Mouse (Mus musculus) liver, embryonic 13.5 days (tissue): ENCODE measurements at regions not wholly inside any gene's neighbourhood (a gene's known extent, or its start where the extent isn't known, plus 50 kb on each side); places are given as distances from the start of the nearest gene placed in this dataset.

ENCODE experiments used
- ATAC-seq: fragments of 200-750 bp; cut with Nextera tagmentation; 2 replicates; pipeline ENCODE4 v1.8.0; 2017; ENCODE audit warnings: low read depth, mild to moderate bottlenecking, moderate number of reproducible peaks, moderate library complexity
- DNase-seq: peaks from one replicate; pipeline ENCODE4 v3.0.0; 2022
- H3K27ac ChIP-seq: fragments of 300-500 bp; sonication (generic); 2 replicates; pipeline ENCODE4 v1.5.1; 2015; ENCODE audit warnings: moderate library complexity, mild to moderate bottlenecking, inconsistent platforms
- H3K27me3 ChIP-seq: fragments of 300-500 bp; sonication (generic); 2 replicates; pipeline ENCODE4 v1.6.1; 2015; ENCODE audit warnings: mild to moderate bottlenecking, inconsistent platforms
- H3K36me3 ChIP-seq: fragments of 300-500 bp; sonication (generic); 2 replicates; pipeline ENCODE4 v1.6.1; 2015; ENCODE audit warnings: mild to moderate bottlenecking, inconsistent platforms
- H3K4me1 ChIP-seq: fragments of 300-500 bp; sonication (generic); replicated peaks from 2 replicates; pipeline ENCODE4 v1.6.1; 2015; ENCODE audit warnings: inconsistent platforms
- H3K4me2 ChIP-seq: fragments of 300-500 bp; sonication (generic); 2 replicates; pipeline ENCODE4 v1.6.1; 2015; ENCODE audit warnings: inconsistent platforms, mild to moderate bottlenecking, moderate library complexity
- H3K4me3 ChIP-seq: fragments of 300-500 bp; sonication (generic); replicated peaks from 2 replicates; pipeline ENCODE4 v1.5.1; 2015; ENCODE audit warnings: mild to moderate bottlenecking, inconsistent platforms
- H3K9ac ChIP-seq: fragments of 300-500 bp; sonication (generic); 2 replicates; pipeline ENCODE4 v1.6.1; 2015; ENCODE audit warnings: mild to moderate bottlenecking, inconsistent platforms
- H3K9me3 ChIP-seq: fragments of 300-500 bp; sonication (generic); replicated peaks from 2 replicates; pipeline ENCODE4 v1.6.1; 2016; ENCODE audit warnings: inconsistent platforms
- WGBS: fragments of 180-500 bp; shearing (Covaris S2); methylation state at CpG from one replicate; pipeline ENCODE4 v1.1.7; 2015; ENCODE audit not compliant: insufficient replicate concordance; 5-methylcytosine and 5-hydroxymethylcytosine counted together

GRCm38 (mm10) chr11:7434591-7434990 is 220.9 kb upstream of the Igfbp3 start:
- Histone ChIP-seq H3K27ac (no peak overlapping the region), H3K4me2 (no peak overlapping the region), H3K4me3 (no peak overlapping the region), H3K9me3 (no peaks in the 10 kb centered on the region), H3K4me1 (no peaks in the 10 kb centered on the region), H3K36me3 (no peaks in the 10 kb centered on the region), H3K27me3 (no peaks in the 10 kb centered on the region), H3K9ac (no peak overlapping the region)
- ATAC-seq (no peak), DNase-seq (no peak)
- 84% methylated on average over 3 of the region's 3 CpGs for WGBS

- Histone ChIP-seq H3K9ac (no peak overlapping the region), H3K36me3 (no peaks in the 10 kb centered on the region), H3K4me3 (no peak overlapping the region), H3K27me3 (no peaks in the 10 kb centered on the region), H3K4me1 (peaks cover 5% of the 10 kb centered on the region; the same call in 1 of the 2 replicates), H3K4me2 (no peak overlapping the region), H3K9me3 (no peaks in the 10 kb centered on the region), H3K27ac (no peak overlapping the region)
- ATAC-seq, result no peak
- DNase-seq, result no peak
- WGBS, result 64% methylated on average over 4 of the region's 4 CpGs
These were observed 214.0 kb upstream of the Igfbp3 start for GRCm38 (mm10) chr11:7427771-7428170.

GRCm38 (mm10) chr11:7425233-7425632 is 211.5 kb upstream of the Igfbp3 start:
- DNase-seq (no peak), ATAC-seq (no peak)
- no peaks in the 10 kb centered on the region for H3K9me3 ChIP-seq
- H3K36me3 ChIP-seq, result no peaks in the 10 kb centered on the region
- H3K4me1 ChIP-seq, result peaks cover 5% of the 10 kb centered on the region; the same call in 1 of the 2 replicates
- H3K4me3 ChIP-seq, result no peak overlapping the region
- H3K4me2 ChIP-seq, result no peak overlapping the region
- H3K9ac ChIP-seq, result no peak overlapping the region
- no peak overlapping the region for H3K27ac ChIP-seq
- no peaks in the 10 kb centered on the region for H3K27me3 ChIP-seq
- 78% methylated on average over 1 of the region's 1 CpGs for WGBS

GRCm38 (mm10) chr11:7424082-7424471 is 210.4 kb upstream of the Igfbp3 start:
- Histone ChIP-seq H3K4me2 (0 out of 2 replicates have a peak overlapping the region, but pooled peaks have one; percentile 40), H3K36me3 (no peaks in the 10 kb centered on the region), H3K9ac (no peak overlapping the region), H3K4me3 (no peak overlapping the region), H3K9me3 (no peaks in the 10 kb centered on the region), H3K27me3 (no peaks in the 10 kb centered on the region), H3K27ac (0 out of 2 replicates have a peak overlapping the region, but pooled peaks have one; percentile 6), H3K4me1 (peaks cover 5% of the 10 kb centered on the region; the same call in 1 of the 2 replicates)
- WGBS, result 60% methylated on average over 5 of the region's 5 CpGs
- ATAC-seq (no peak), DNase-seq (no peak)

- no peaks in the 10 kb centered on the region for H3K9me3 ChIP-seq
- H3K27me3 ChIP-seq, result no peaks in the 10 kb centered on the region
- WGBS, result 18% methylated on average over 13 of the region's 13 CpGs
- H3K27ac ChIP-seq, result peak overlapping the region; percentile 73
- H3K9ac ChIP-seq, result no peak overlapping the region
- no peak overlapping the region for H3K4me3 ChIP-seq
- DNase-seq (peak; percentile 29), ATAC-seq (peak; percentile 95)
- H3K4me2 ChIP-seq, result peak overlapping the region; percentile 40
- H3K36me3 ChIP-seq, result no peaks in the 10 kb centered on the region
- peaks cover 5% of the 10 kb centered on the region; the same call in 1 of the 2 replicates for H3K4me1 ChIP-seq
These were observed 209.8 kb upstream of the Igfbp3 start for GRCm38 (mm10) chr11:7423276-7424081.

GRCm38 (mm10) chr11:7412631-7413030 is 198.9 kb upstream of the Igfbp3 start:
- no peak overlapping the region for H3K9ac ChIP-seq
- 48% methylated on average over 3 of the region's 3 CpGs for WGBS
- no peak for ATAC-seq
- H3K36me3 ChIP-seq, result no peaks in the 10 kb centered on the region
- no peak for DNase-seq
- H3K4me2 ChIP-seq, result no peak overlapping the region
- no peaks in the 10 kb centered on the region for H3K27me3 ChIP-seq
- no peaks in the 10 kb centered on the region for H3K4me1 ChIP-seq
- no peak overlapping the region for H3K4me3 ChIP-seq
- no peaks in the 10 kb centered on the region for H3K9me3 ChIP-seq
- no peak overlapping the region for H3K27ac ChIP-seq

- DNase-seq (no peak), ATAC-seq (no peak)
- H3K27ac ChIP-seq, result no peak overlapping the region
- no peaks in the 10 kb centered on the region for H3K36me3 ChIP-seq
- H3K4me2 ChIP-seq, result no peak overlapping the region
- no peak overlapping the region for H3K4me3 ChIP-seq
- no peaks in the 10 kb centered on the region for H3K27me3 ChIP-seq
- H3K4me1 ChIP-seq, result no peaks in the 10 kb centered on the region
- no peaks in the 10 kb centered on the region for H3K9me3 ChIP-seq
- H3K9ac ChIP-seq, result no peak overlapping the region
These were observed 195.3 kb upstream of the Igfbp3 start for GRCm38 (mm10) chr11:7408992-7409391.

- Histone ChIP-seq H3K9me3 (0 out of 2 replicates have a peak, but pooled peaks cover 5% of the 10 kb centered on the region), H3K4me2 (no peak overlapping the region), H3K27ac (no peak overlapping the region), H3K4me1 (no peaks in the 10 kb centered on the region), H3K4me3 (no peak overlapping the region), H3K27me3 (no peaks in the 10 kb centered on the region), H3K36me3 (no peaks in the 10 kb centered on the region), H3K9ac (no peak overlapping the region)
- ATAC-seq (no peak), DNase-seq (no peak)
- WGBS, result 68% methylated on average over 4 of the region's 4 CpGs
These were observed 190.9 kb upstream of the Igfbp3 start for GRCm38 (mm10) chr11:7404666-7405065.

- no peak overlapping the region for H3K27ac ChIP-seq
- H3K9me3 ChIP-seq, result no peaks in the 10 kb centered on the region
- no peaks in the 10 kb centered on the region for H3K36me3 ChIP-seq
- DNase-seq (no peak), ATAC-seq (no peak)
- no peaks in the 10 kb centered on the region for H3K27me3 ChIP-seq
- no peak overlapping the region for H3K4me2 ChIP-seq
- no peak overlapping the region for H3K9ac ChIP-seq
- H3K4me3 ChIP-seq, result no peak overlapping the region
- H3K4me1 ChIP-seq, result no peaks in the 10 kb centered on the region
- 36% methylated on average over 1 of the region's 1 CpGs for WGBS
These were observed 158.1 kb upstream of the Igfbp3 start for GRCm38 (mm10) chr11:7371835-7372234.

GRCm38 (mm10) chr11:7361388-7361787 is 147.7 kb upstream of the Igfbp3 start:
- DNase-seq, result no peak
- no peak overlapping the region for H3K9ac ChIP-seq
- no peaks in the 10 kb centered on the region for H3K36me3 ChIP-seq
- no peak overlapping the region for H3K27ac ChIP-seq
- WGBS, result 74% methylated on average over 3 of the region's 3 CpGs
- no peak for ATAC-seq
- no peaks in the 10 kb centered on the region for H3K27me3 ChIP-seq
- H3K9me3 ChIP-seq, result no peaks in the 10 kb centered on the region
- H3K4me2 ChIP-seq, result no peak overlapping the region
- H3K4me3 ChIP-seq, result no peak overlapping the region
- no peaks in the 10 kb centered on the region for H3K4me1 ChIP-seq

- Histone ChIP-seq H3K9me3 (no peaks in the 10 kb centered on the region), H3K27ac (no peak overlapping the region), H3K4me1 (no peaks in the 10 kb centered on the region), H3K36me3 (no peaks in the 10 kb centered on the region), H3K27me3 (no peaks in the 10 kb centered on the region), H3K4me2 (no peak overlapping the region), H3K4me3 (no peak overlapping the region), H3K9ac (no peak overlapping the region)
- WGBS, result 81% methylated on average over 1 of the region's 1 CpGs
- no peak for DNase-seq
- no peak for ATAC-seq
These were observed 134.9 kb upstream of the Igfbp3 start for GRCm38 (mm10) chr11:7348601-7349000.

- Histone ChIP-seq H3K4me2 (no peak overlapping the region), H3K27ac (no peak overlapping the region), H3K27me3 (no peaks in the 10 kb centered on the region), H3K4me3 (no peak overlapping the region), H3K9ac (no peak overlapping the region), H3K9me3 (peaks cover 8% of the 10 kb centered on the region), H3K36me3 (no peaks in the 10 kb centered on the region), H3K4me1 (no peaks in the 10 kb centered on the region)
- DNase-seq (no peak), ATAC-seq (no peak)
These were observed 124.1 kb upstream of the Igfbp3 start for GRCm38 (mm10) chr11:7337826-7338225.
